Comparison of ENCODE assay signal across 8 mouse cellular contexts in genomic region chr8:64618618-64619017, GRCm38 (mm10).
DNase-seq lines count a peak whose midpoint lies in the region; ATAC-seq and TF ChIP-seq lines count a peak whose summit lies in the region.

No protein-coding gene starts in this region.

- peak; percentile 5 to 12 for DNase-seq in spleen, adult 2 months (ENCODE audit: low read depth in 1 of 2, low spot score in 2 of 2)
- no peak for DNase-seq in spleen, adult 12 weeks (ENCODE audit: low spot score)
- DNase-seq in adrenal gland, adult 8-10 months, result peak; percentile 52
- DNase-seq in embryo, embryonic 10 days (ENCODE audit: low spot score), result peak; percentile 73
- DNase-seq in thymus, postnatal 25 days, result peak; percentile 29

- no peaks in the 10 kb centered on the region for H3K36me3 ChIP-seq in spleen, adult 2 months (ENCODE audit: control insufficient read depth, insufficient read depth, low read length)
- H3K36me3 ChIP-seq in limb, embryonic 13.5 days, result peaks cover 24% of the 10 kb centered on the region

- no peaks in the 10 kb centered on the region for H3K27me3 ChIP-seq in spleen, adult 2 months (ENCODE audit: control insufficient read depth, insufficient read depth, low read length)
- H3K27me3 ChIP-seq in limb, embryonic 13.5 days, result no peaks in the 10 kb centered on the region

- WGBS in spleen, adult 2 months, result 48% methylated on average over 11 of the region's 11 CpGs
- WGBS in limb, embryonic 13.5 days, result 48% methylated on average over 11 of the region's 11 CpGs

- H3K9ac ChIP-seq in limb, embryonic 13.5 days, result no peak overlapping the region

- ATAC-seq in hematopoietic stem cell, adult 5-6 weeks (replicated peaks in 1 of 2; ENCODE audit: insufficient read depth in 1 of 2, low FRiP score in 2 of 2, low TSS enrichment in 1 of 2, low read depth in 1 of 2, poor library complexity in 2 of 2, severe bottlenecking in 2 of 2), result peak; percentile 90 to 91
- ATAC-seq in limb, embryonic 13.5 days (ENCODE audit: low FRiP score, low read depth), result peak; percentile 40
- ATAC-seq in monocyte, adult 5-6 weeks (replicated peaks; ENCODE audit: insufficient number of reproducible peaks, low FRiP score, low TSS enrichment, poor library complexity, severe bottlenecking), result peak; percentile 67; the same call in 1 of the 2 replicates

- peak; percentile 51; the same call in 1 of the 2 replicates for TF ChIP-seq CTCF in spleen, adult 2 months (IDR thresholded peaks at IDR 0.05; ENCODE audit: extremely low read depth, insufficient read depth, insufficient read length, insufficient replicate concordance)

- H3K27ac ChIP-seq in spleen, adult 2 months (ENCODE audit: insufficient read depth, low read length), result no peak overlapping the region
- H3K27ac ChIP-seq in limb, embryonic 13.5 days, result no peak overlapping the region

- no peak overlapping the region for H3K4me3 ChIP-seq in spleen, adult 2 months (ENCODE audit: extremely low read depth, insufficient read depth, insufficient read length)
- H3K4me3 ChIP-seq in limb, embryonic 13.5 days, result no peak overlapping the region

- no peak for TF ChIP-seq POLR2A in spleen, adult 2 months (IDR thresholded peaks at IDR 0.05; ENCODE audit: low read depth, low read length)

- no peaks in the 10 kb centered on the region for H3K9me3 ChIP-seq in limb, embryonic 13.5 days

- H3K4me1 ChIP-seq in spleen, adult 2 months (ENCODE audit: control insufficient read depth, insufficient read depth, insufficient read length), result no peaks in the 10 kb centered on the region
- H3K4me1 ChIP-seq in limb, embryonic 13.5 days, result no peaks in the 10 kb centered on the region; the same call in 1 of the 2 replicates

- H3K4me2 ChIP-seq in limb, embryonic 13.5 days (replicated peaks), result no peak overlapping the region

Comparison
In these comparisons a context has a peak if more than half of its experiments do, and no peak if none do; other contexts are left out.
1. ATAC-seq: peak in every context shown above with its lines; median percentile 90 in hematopoietic stem cell, adult 5-6 weeks; 67 in monocyte, adult 5-6 weeks; 40 in limb, embryonic 13.5 days.